Mouse (Mus musculus) ES-Bruce4 (cell line): ENCODE results near the gene Gm13277.

Source experiments
- CTCF ChIP-seq: IDR thresholded peaks from one replicate; pipeline ENCODE4 v1.8.1; 2011; ENCODE audit warnings: low read depth, low read length
- POLR2A ChIP-seq: IDR thresholded peaks from one replicate; pipeline ENCODE4 v1.8.1; 2011; ENCODE audit warnings: low read length; ENCODE audit not compliant: insufficient read depth

- no peak for TF ChIP-seq POLR2A
- no peak for TF ChIP-seq CTCF
Measured at GRCm38 (mm10) chr4:88819659-88820058, 31.2 kb downstream of the Gm13277 start, which contains the start of gene Ifna11.
